Mouse (Mus musculus) monocyte, adult 5-6 weeks (primary cell): ENCODE measurements around the gene Clec2d. TPM values are rescaled to one million over a fixed set of nuclear protein-coding genes. Genes with fewer than 3 reads are reported as not detected.

Experiments used
- total RNA-seq: library from RNA; stranded (forward); fragments of 200-1000, 200-491, 200-594 nt; gene quantifications from 3 replicates; pipeline ENCODE4 v1.2.3, GENCODE M21; 2017

Gene Clec2d
- total RNA-seq, 1 experiment from 2014 or later: 222 TPM

Other genes starting within 250 kb of the Clec2d start
- gene Clec2g, start 246.2 kb upstream of the Clec2d start, total RNA-seq: 1.0 to 5.3 TPM in 2 of 3 replicates, not detected in the other
- 14.0 to 119 TPM (median 27.1 TPM) in 3 replicates for gene Klrb1f, start 134.7 kb upstream of the Clec2d start, total RNA-seq
- 0.29 TPM in 1 of 3 replicates, not detected in the others for gene Clec2e, start 79.7 kb upstream of the Clec2d start, total RNA-seq
- 122 to 324 TPM (median 301 TPM) in 3 replicates for gene Cd69, start 94.8 kb downstream of the Clec2d start, total RNA-seq
- 0.76 to 0.85 TPM in 2 of 3 replicates, not detected in the other for gene 4922502D21Rik, start 151.2 kb downstream of the Clec2d start, total RNA-seq
- gene Clec12a, start 162.1 kb downstream of the Clec2d start, total RNA-seq: 95.9 to 190 TPM (median 158 TPM) in 3 replicates
- gene Clec12b, start 205.3 kb downstream of the Clec2d start, total RNA-seq: not detected in 3 replicates
- gene Clec1b, start 216.7 kb downstream of the Clec2d start, total RNA-seq: 4.3 to 125 TPM (median 16.0 TPM) in 3 replicates
- gene Clec9a, start 228.2 kb downstream of the Clec2d start, total RNA-seq: 2.2 to 5.2 TPM (median 3.1 TPM) in 3 replicates